Mouse (Mus musculus) frontal cortex, postnatal 25 days (tissue): ENCODE measurements around the gene Tmem158.

Experiments used
- DNase-seq, 2 experiments: peaks; one replicate each; pipeline ENCODE4 v3.0.0; 2022; ENCODE audit warnings: low spot score in 2 of 2

The Tmem158 gene

GRCm38 (mm10) chr9:123260611-123261021, at the start of gene Tmem158:
Tmem158 (minus strand) TSS chr9:123260764.
- DNase-seq: peak in 1 of 2 experiments; percentile 75

DNA sequence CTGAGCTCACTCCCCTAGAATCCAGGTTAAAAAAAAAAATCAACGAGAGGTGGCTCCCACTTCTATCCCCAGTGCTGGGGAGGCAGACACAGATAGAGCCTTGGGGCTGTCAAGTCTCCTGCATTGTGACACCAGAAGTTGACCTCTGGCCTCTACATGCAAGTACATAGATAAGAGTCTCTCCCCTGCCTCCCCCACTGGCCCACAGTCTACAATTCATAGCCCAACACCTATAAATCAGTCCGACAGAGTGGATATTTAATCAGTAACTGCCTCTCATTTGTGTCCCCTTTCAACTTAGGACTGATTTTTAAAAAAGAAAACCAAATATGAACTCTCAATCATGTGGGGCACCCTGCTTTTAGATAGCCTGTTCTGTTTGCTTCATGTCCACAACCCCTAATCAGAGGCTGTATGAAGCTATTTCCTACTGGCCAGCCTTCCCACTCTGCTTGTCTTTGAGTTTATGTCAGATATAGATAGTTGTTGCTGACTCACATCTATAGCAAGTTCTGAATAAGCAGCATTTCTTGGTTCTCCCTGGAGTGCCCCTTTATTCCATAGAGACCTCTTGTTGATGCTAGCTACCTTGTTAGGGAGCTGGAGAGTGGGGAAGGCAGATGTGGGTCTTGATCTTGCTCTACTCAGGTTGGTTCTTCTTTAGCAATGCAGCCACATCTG, 49.3 kb upstream of the Tmem158 start:
- DNase-seq: no peak

- peak in 1 of 2 experiments; percentile 5 for DNase-seq
These were observed 48.5 kb upstream of the Tmem158 start for GRCm38 (mm10) chr9:123309073-123309472.

GRCm38 (mm10) chr9:123304917-123305316, 44.4 kb upstream of the Tmem158 start:
- DNase-seq: no peak

DNA sequence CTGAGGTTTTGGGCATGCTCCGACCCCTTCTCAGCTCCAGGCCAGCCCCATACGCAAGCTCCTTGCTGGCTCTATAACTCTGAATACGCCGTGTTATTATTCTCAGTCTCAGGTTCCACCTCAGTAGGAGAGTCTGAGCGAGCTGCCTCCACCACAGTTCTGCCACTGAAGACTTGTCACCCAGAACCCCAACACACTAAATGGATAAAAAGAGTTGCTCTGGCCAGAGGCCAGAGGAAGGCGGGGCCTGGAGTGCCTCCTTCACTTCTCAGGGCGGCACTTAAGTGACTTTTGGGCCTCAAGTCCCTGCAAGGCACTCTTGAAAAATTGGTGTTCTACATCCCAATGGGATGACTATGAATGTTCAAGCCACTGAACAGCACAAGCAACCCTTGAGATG, 43.4 kb upstream of the Tmem158 start:
- DNase-seq: no peak

DNA sequence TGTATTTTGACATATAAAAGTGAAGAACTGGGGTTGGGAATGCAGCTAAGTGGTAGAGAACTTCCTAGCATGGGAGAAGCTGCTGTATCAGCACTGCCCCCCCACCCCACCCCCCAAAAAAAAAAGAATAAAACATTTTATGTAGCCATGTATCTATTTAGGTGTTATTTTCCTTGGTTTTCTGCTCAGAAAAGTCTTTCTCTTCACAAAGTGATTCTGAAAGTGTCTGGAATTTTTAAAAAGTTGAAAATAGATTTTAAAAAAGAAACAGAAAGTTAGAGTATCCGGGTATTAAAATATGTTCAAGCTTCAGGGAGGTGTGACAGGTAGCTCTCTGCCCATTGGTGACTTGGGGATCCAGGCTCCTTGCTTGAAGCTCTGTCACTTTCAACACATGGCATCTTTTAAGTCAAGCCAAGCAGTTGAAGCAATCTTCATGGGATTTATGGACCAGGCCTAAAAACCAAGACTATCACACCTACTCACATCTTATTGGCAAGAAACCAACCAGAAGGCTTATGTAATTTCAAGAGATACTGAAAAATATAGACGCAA, 42.3 kb upstream of the Tmem158 start:
- no peak for DNase-seq

DNA sequence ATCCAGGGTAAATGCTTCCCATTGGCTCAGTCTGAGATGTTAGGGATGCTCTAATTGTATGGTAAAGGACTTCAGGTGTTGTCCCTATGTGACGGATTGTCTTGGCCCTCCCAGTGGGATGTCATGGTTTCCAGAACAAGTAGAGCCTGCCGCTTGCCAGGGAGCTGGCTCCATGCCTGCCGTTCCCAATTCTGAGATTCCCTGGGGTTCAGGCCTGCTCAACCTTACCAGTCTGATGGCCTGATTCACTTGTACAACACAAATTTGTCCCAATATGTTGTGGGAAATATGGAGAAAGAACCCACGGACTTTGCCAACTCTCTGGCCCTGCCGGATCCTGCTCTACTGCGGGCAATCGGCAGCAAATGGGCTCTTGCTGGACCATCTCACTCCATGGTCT, 37.3 kb upstream of the Tmem158 start:
- no peak for DNase-seq

DNA sequence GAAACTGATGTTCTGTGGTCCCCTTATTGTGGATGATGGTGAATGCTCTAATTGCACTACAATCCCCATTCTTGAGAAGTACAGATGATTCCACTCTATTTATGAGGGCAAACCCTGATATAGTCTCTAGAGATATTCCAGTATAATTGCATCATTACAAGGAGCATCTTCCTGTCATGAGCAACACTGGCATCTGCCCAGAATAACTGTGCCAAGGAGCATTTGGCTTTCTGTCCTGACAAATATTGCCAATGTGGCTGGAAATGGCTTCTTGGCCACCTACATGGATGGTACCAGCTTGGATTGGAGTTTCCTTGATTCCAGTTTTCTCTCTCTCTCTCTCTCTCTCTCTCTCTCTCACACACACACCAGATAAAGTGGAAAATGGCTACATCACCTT, 35.7 kb upstream of the Tmem158 start:
- no peak for DNase-seq

GRCm38 (mm10) chr9:123294581-123294980, 34.0 kb upstream of the Tmem158 start:
- DNase-seq: no peak

DNA sequence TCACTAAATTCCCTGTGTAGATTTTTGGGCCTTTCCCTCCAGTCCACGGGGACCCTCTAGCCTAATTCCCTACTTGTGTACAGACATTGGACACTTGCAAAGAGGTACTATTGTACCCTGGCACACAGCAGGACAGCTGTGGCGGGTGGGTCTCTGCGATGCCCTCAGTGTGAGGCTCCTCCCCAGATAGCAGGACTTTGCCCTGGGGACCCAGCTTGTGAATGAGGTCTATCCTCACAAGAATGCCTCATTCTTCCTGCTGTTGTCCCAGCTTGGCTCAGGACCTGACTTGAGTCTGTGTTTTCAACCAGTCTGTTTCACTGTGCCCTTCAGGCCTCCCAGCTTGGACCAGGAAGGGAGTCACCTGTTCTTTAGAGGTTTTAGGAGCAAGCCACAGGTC, 27.8 kb upstream of the Tmem158 start:
- no peak for DNase-seq

GRCm38 (mm10) chr9:123285623-123286022, 25.1 kb upstream of the Tmem158 start:
- no peak for DNase-seq

- no peak for DNase-seq
These were observed 20.2 kb upstream of the Tmem158 start for GRCm38 (mm10) chr9:123280775-123281174.

DNA sequence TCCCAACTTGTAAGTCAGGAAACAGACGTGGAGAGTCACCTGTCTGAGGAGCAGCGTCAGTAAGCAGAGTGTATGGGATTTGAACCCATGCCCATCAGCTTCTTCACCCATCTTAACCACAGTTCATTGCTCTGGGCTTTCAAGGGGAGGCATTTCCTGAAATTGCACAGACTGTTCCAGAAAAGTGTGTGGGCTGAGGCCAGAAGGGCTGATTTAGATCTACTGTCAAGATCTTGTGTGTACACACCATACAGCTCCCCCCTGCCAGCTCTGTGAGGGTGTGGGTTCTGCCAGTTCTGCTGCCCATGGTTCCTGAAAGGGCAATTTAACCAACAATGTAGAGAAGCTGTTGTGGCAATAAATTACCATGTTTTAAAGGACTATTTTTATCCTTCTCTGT, 17.4 kb upstream of the Tmem158 start:
- DNase-seq: no peak

DNA sequence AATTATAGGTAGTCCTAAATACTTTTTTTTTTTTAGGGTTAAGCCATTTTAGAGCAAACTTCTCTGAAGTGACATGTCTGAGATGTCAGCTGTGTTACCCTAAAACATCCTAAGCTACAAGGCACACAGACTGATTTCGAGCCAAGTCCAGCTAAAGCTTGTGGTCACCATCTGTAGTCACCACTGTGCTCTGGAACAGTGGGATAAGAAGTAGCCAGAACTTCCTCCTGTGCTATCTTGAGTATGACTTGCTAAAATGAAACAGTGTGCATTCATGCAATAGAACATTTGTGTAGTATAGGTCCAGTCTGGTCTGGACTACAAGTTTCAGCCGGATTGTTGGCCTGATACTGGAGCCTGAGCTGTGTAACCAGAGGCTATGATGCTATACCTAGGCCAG, 14.8 kb upstream of the Tmem158 start:
- DNase-seq: no peak

DNA sequence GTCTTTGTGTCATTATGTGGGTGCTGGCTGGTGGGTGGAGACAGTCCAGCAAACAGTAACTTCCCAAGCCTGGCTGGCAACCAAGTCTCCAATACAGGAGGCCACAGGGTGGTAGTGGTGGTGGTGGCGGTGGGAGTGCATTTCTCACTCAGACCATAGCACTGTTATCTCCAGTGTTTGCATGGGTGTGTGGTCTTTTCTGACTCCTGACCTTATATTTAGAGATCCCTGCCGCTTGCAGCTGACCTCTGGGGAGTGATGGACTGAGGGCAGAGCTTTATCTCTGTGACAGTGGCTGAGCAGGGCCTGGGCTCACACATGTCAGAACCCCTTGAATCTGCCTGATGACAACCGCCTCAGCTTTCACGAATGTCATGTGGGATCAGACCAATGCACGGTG, 14.1 kb upstream of the Tmem158 start:
- DNase-seq: no peak

- no peak for DNase-seq
These were observed 13.3 kb upstream of the Tmem158 start for GRCm38 (mm10) chr9:123273876-123274275.

- DNase-seq: no peak
These were observed 11.0 kb upstream of the Tmem158 start for GRCm38 (mm10) chr9:123271552-123271951.

GRCm38 (mm10) chr9:123269906-123270558, 9.5 kb upstream of the Tmem158 start:
- no peak for DNase-seq

DNA sequence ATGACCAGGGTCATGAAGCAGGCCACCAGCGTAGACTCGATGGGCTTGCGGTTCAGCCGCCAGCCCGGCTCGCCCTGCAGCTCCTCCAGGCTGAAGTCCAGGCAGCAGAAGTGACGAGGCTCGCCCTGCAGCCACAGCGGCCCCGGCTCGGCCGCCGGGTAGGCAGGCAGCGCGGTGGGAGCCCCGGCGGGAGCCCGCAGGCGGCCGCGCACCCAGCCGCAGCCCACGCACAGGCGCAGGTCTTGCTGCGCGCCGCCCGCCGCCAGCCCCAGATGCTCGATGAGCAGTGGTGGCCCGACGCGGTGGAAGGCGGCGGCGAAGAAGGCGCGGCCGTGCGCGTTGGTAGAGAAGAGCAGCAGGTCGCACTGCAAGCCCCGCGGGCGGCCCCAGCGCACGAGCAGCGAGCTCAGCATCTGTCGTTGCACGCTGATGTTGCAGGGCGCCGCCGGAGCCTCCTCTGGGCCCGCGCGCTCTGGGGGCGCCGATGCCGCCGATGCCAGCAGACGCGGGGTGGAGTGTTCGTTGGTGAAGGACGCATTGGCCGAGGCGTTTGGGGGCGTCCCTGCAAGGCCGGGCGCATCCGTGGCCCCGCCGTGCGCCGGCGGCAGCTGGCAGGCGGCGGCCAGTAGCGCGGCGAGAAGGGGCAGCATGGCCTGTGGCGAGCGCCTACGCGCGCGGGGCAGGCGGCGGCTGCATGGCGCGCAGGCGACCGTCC, 511 bp downstream of the Tmem158 start:
- DNase-seq: peak in 1 of 2 experiments; percentile 62

DNA sequence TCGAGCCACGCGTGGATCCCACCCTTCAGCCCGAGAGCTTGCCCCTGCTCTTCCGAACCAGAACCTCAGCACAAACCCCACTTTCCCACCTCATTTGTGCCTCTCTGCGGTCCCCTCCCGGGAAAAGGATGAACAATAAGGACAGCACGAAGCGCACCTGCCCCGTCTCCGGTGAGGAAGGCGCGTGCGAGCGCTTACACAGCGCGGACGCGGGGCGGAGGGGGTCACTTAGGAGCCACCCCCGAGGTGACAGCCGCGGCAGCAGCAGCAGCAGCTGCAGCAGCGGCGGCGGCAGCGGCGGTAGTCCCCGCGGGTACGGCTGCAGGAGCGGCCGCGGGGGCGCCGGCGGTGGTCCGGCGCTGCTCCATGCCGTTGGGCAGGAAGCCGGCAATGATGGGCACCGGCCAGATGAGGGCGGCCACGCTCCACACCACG, 1.1 kb downstream of the Tmem158 start:
- DNase-seq: peak in 1 of 2 experiments; percentile 74

DNA sequence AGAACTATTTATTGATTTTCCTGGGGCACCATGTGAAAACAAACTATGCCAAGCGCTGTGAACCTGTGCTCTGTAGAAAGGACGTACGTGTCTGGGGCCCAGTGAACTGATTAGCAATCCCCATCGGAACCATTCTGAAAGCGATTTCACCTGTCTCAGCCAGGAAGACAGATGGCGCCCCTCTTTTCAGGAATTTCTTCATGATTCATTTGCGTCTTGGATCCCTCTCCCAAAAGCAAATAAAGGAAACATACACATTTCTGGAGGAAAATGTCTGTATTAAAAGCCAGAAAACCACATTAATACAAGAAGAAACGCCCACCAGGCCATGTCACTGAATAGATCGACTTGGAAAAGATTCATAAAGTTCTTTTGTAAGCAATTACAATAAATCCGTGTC, 1.8 kb downstream of the Tmem158 start:
- no peak for DNase-seq

GRCm38 (mm10) chr9:123255736-123256135, 4.8 kb downstream of the Tmem158 start:
- no peak for DNase-seq

GRCm38 (mm10) chr9:123247992-123248391, 12.6 kb downstream of the Tmem158 start:
- no peak for DNase-seq
